Mouse (Mus musculus): ENCODE measurements around the gene Mcm8.

Gene Mcm8

GRCm38 (mm10) chr2:132871663-132872062, 55.7 kb downstream of the Mcm8 start:
- no peak for DNase-seq (ENCODE audit: low read depth, low spot score)

GRCm38 (mm10) chr2:132873657-132874326, 57.9 kb downstream of the Mcm8 start:
- no peak for DNase-seq (ENCODE audit: low read depth, low spot score)

GRCm38 (mm10) chr2:132876991-132877390, 61.0 kb downstream of the Mcm8 start:
- no peak for DNase-seq (ENCODE audit: low read depth, low spot score)

- DNase-seq (ENCODE audit: low read depth, low spot score): no peak
These were observed 63.5 kb downstream of the Mcm8 start for GRCm38 (mm10) chr2:132879261-132880044.

- peak; percentile 43 for DNase-seq (ENCODE audit: low read depth, low spot score)
These were observed 65.1 kb downstream of the Mcm8 start, which contains the start of gene Lrrn4 for GRCm38 (mm10) chr2:132880844-132881645. Lrrn4 (minus strand) TSS chr2:132880891.

GRCm38 (mm10) chr2:132884303-132884967, 68.5 kb downstream of the Mcm8 start:
- DNase-seq (ENCODE audit: low read depth, low spot score): no peak

- DNase-seq (ENCODE audit: low read depth, low spot score): no peak
These were observed 69.4 kb downstream of the Mcm8 start for GRCm38 (mm10) chr2:132885312-132885711.

Data from WW6 (cell line).